Mouse (Mus musculus) MEL (cell line): ENCODE measurements at regions not wholly inside any gene's neighbourhood (a gene's known extent, or its start where the extent isn't known, plus 50 kb on each side); places are given as distances from the start of the nearest gene placed in this dataset.

Source experiments
- DNase-seq: peaks from one replicate; pipeline ENCODE4 v3.0.0; 2011; ENCODE audit warnings: low read depth, low spot score
- H3K27ac ChIP-seq: 2 replicates; pipeline ENCODE4 v1.5.1; 2012; ENCODE audit warnings: low read depth, mild to moderate bottlenecking, control low read depth, low read length, moderate library complexity; ENCODE audit not compliant: control insufficient read depth
- H3K27me3 ChIP-seq, 2 experiments: fragments of 150-350 bp in 1 of 2; sonication (generic) in 1 of 2; 2 replicates each; pipeline ENCODE4 v1.6.1; 2012; ENCODE audit warnings: low read length in 2 of 2, mild to moderate bottlenecking in 2 of 2, improper control_type of control experiment in 1 of 2, moderate library complexity in 1 of 2; ENCODE audit not compliant: insufficient read depth in 2 of 2, control insufficient read depth in 1 of 2
- H3K36me3 ChIP-seq, 2 experiments: 2 replicates each; pipeline ENCODE4 v1.6.1; 2012 to 2014; ENCODE audit warnings: low read length in 2 of 2, improper control_type of control experiment in 1 of 2, inconsistent platforms in 1 of 2, mild to moderate bottlenecking in 1 of 2; ENCODE audit not compliant: insufficient read depth in 2 of 2, control insufficient read depth in 1 of 2
- H3K4me1 ChIP-seq, 2 experiments: fragments of 150-350 bp in 1 of 2; sonication (generic) in 1 of 2; 2 replicates each; pipeline ENCODE4 v1.6.1; 2012; ENCODE audit warnings: low read length in 2 of 2, improper control_type of control experiment in 1 of 2, mild to moderate bottlenecking in 1 of 2; ENCODE audit not compliant: insufficient read depth in 2 of 2, control insufficient read depth in 1 of 2
- H3K4me3 ChIP-seq, 2 experiments: fragments of 150-350 bp in 1 of 2; sonication (generic) in 1 of 2; 2 replicates each; pipeline ENCODE4 v1.5.1; 2012; ENCODE audit warnings: low read depth in 2 of 2, low read length in 2 of 2, mild to moderate bottlenecking in 2 of 2, moderate library complexity in 2 of 2, control low read depth in 1 of 2, improper control_type of control experiment in 1 of 2; ENCODE audit not compliant: control insufficient read depth in 1 of 2, insufficient read depth in 1 of 2
- H3K79me2 ChIP-seq: 2 replicates; pipeline ENCODE4 v1.6.1; 2012; ENCODE audit warnings: mild to moderate bottlenecking, low read length, moderate library complexity; ENCODE audit not compliant: control insufficient read depth, poor library complexity, insufficient read depth
- H3K9ac ChIP-seq: 2 replicates; pipeline ENCODE4 v1.6.1; 2012; ENCODE audit warnings: low read depth, mild to moderate bottlenecking, control low read depth, low read length, moderate library complexity; ENCODE audit not compliant: control insufficient read depth, poor library complexity, severe bottlenecking
- H3K9me3 ChIP-seq: fragments of 150-350 bp; sonication (generic); replicated peaks from 2 replicates; pipeline ENCODE4 v1.6.1; 2012; ENCODE audit warnings: mild to moderate bottlenecking, low read length, improper control_type of control experiment, moderate library complexity; ENCODE audit not compliant: insufficient read depth
- CTCF ChIP-seq, 3 experiments: IDR thresholded peaks in 2 of 3; conservative IDR thresholded peaks in 1 of 3; 2 replicates each; pipeline ENCODE4 v1.5.1; 2011 to 2012; ENCODE audit warnings: low read length in 3 of 3, low read depth in 2 of 3, mild to moderate bottlenecking in 2 of 3, improper control_type of control experiment in 1 of 3, inconsistent platforms in 1 of 3, mixed read lengths in 1 of 3, moderate library complexity in 1 of 3; ENCODE audit not compliant: control insufficient read depth in 1 of 3, insufficient read depth in 1 of 3, poor library complexity in 1 of 3, severe bottlenecking in 1 of 3
- E2F4 ChIP-seq: IDR thresholded peaks from 2 replicates; pipeline ENCODE4 v1.6.1; 2011; ENCODE audit warnings: low read depth, low read length, improper control_type of control experiment, borderline replicate concordance
- EP300 ChIP-seq, 2 experiments: IDR thresholded peaks; 2 replicates each; pipeline ENCODE4 v1.6.1; 2011; ENCODE audit warnings: improper control_type of control experiment in 2 of 2, low read length in 2 of 2, low read depth in 1 of 2, mild to moderate bottlenecking in 1 of 2
- ETS1 ChIP-seq: IDR thresholded peaks from 2 replicates; pipeline ENCODE4 v1.6.1; 2012; ENCODE audit warnings: low read depth, mild to moderate bottlenecking, inconsistent platforms, low read length, improper control_type of control experiment, moderate library complexity
- GABPA ChIP-seq: IDR thresholded peaks from 2 replicates; pipeline ENCODE4 v1.6.1; 2012; ENCODE audit warnings: low read depth, mild to moderate bottlenecking, inconsistent platforms, low read length, improper control_type of control experiment, moderate library complexity
- HCFC1 ChIP-seq: IDR thresholded peaks from 2 replicates; pipeline ENCODE4 v1.6.1; 2012; ENCODE audit warnings: low read depth, mild to moderate bottlenecking, inconsistent platforms, low read length, improper control_type of control experiment, moderate library complexity
- MAFK ChIP-seq: IDR thresholded peaks from 2 replicates; pipeline ENCODE4 v1.6.1; 2011; ENCODE audit warnings: low read depth, mild to moderate bottlenecking, low read length, improper control_type of control experiment, borderline replicate concordance
- MAZ ChIP-seq: IDR thresholded peaks from 2 replicates; pipeline ENCODE4 v1.6.1; 2012; ENCODE audit warnings: low read depth, mild to moderate bottlenecking, inconsistent platforms, low read length, improper control_type of control experiment
- MYB ChIP-seq: IDR thresholded peaks from 2 replicates; pipeline ENCODE4 v1.6.1; 2011; ENCODE audit warnings: mild to moderate bottlenecking, low read depth, low read length, improper control_type of control experiment
- MYC ChIP-seq: IDR thresholded peaks from 2 replicates; pipeline ENCODE4 v1.6.1; 2011; ENCODE audit warnings: low read depth, mild to moderate bottlenecking, low read length, improper control_type of control experiment, moderate library complexity
- POLR2AphosphoS5 ChIP-seq: IDR thresholded peaks from 2 replicates; pipeline ENCODE4 v1.6.1; 2012; ENCODE audit warnings: low read depth, borderline replicate concordance, mild to moderate bottlenecking, inconsistent platforms, low read length, moderate library complexity, mixed read lengths
- RAD21 ChIP-seq: IDR thresholded peaks from 2 replicates; pipeline ENCODE4 v1.6.1; 2011; ENCODE audit warnings: mild to moderate bottlenecking, low read depth, low read length, improper control_type of control experiment
- RCOR1 ChIP-seq: IDR thresholded peaks from 2 replicates; pipeline ENCODE4 v1.6.1; 2012; ENCODE audit warnings: low read depth, mild to moderate bottlenecking, inconsistent platforms, low read length, improper control_type of control experiment
- TCF12 ChIP-seq: IDR thresholded peaks from 2 replicates; pipeline ENCODE4 v1.6.1; 2014; ENCODE audit warnings: low read depth, mild to moderate bottlenecking, inconsistent platforms, low read length, improper control_type of control experiment, moderate library complexity
- UBTF ChIP-seq: IDR thresholded peaks from 2 replicates; pipeline ENCODE4 v1.6.1; 2012; ENCODE audit warnings: low read depth, mild to moderate bottlenecking, inconsistent platforms, low read length, improper control_type of control experiment, moderate library complexity, borderline replicate concordance; ENCODE audit not compliant: insufficient read depth
- ZC3H11A ChIP-seq: IDR thresholded peaks from 2 replicates; pipeline ENCODE4 v1.6.1; 2012; ENCODE audit warnings: low read depth, mild to moderate bottlenecking, inconsistent platforms, low read length, improper control_type of control experiment
- ZKSCAN1 ChIP-seq: IDR thresholded peaks from 2 replicates; pipeline ENCODE4 v1.6.1; 2012; ENCODE audit warnings: low read depth, mild to moderate bottlenecking, inconsistent platforms, low read length, improper control_type of control experiment, moderate library complexity
- ZMIZ1 ChIP-seq: IDR thresholded peaks from 2 replicates; pipeline ENCODE4 v1.6.1; 2012; ENCODE audit warnings: low read depth, mild to moderate bottlenecking, inconsistent platforms, low read length, improper control_type of control experiment, moderate library complexity
- ZNF384 ChIP-seq: IDR thresholded peaks from 2 replicates; pipeline ENCODE4 v1.6.1; 2012; ENCODE audit warnings: low read depth, mild to moderate bottlenecking, inconsistent platforms, low read length, improper control_type of control experiment

GRCm38 (mm10) chr6:14063735-14064134 lies 192.4 kb upstream of the 2610001J05Rik start:
- no peak for DNase-seq
- TF ChIP-seq MYC (no peak), HCFC1 (no peak), RCOR1 (no peak), POLR2AphosphoS5 (no peak), MAFK (no peak), UBTF (no peak), E2F4 (no peak), ETS1 (no peak), CTCF (IDR thresholded peaks at IDR 0.05 in 2 of 3, conservative IDR thresholded peaks at IDR 0.05 in 1 of 3; ENCODE audit: control insufficient read depth in 1 of 3, insufficient read depth in 1 of 3, low read depth in 2 of 3, low read length in 3 of 3, poor library complexity in 1 of 3, severe bottlenecking in 1 of 3) (no peak), ZNF384 (no peak), ZKSCAN1 (no peak), MAZ (no peak), TCF12 (no peak), RAD21 (no peak), ZC3H11A (no peak), GABPA (no peak), ZMIZ1 (no peak)
- Histone ChIP-seq H3K27ac (no peak overlapping the region), H3K79me2 (no peaks in the 10 kb centered on the region), H3K36me3 (no peaks in the 10 kb centered on the region), H3K27me3 (no peaks in the 10 kb centered on the region), H3K9ac (no peak overlapping the region), H3K4me1 (no peaks in the 10 kb centered on the region), H3K9me3 (no peaks in the 10 kb centered on the region), H3K4me3 (no peak overlapping the region)

GRCm38 (mm10) chr6:14046560-14046959 lies 175.2 kb upstream of the 2610001J05Rik start:
- Histone ChIP-seq H3K9ac (no peak overlapping the region), H3K27me3 (no peaks in the 10 kb centered on the region), H3K36me3 (no peaks in the 10 kb centered on the region), H3K79me2 (no peaks in the 10 kb centered on the region), H3K27ac (no peak overlapping the region), H3K4me3 (no peak overlapping the region), H3K9me3 (no peaks in the 10 kb centered on the region), H3K4me1 (peaks cover 0 to 3% of the 10 kb centered on the region in 2 experiments; a peak in 1 of 4 replicates)
- TF ChIP-seq MYB (no peak), EP300 (IDR thresholded peaks at IDR 0.05; ENCODE audit: low read depth in 1 of 2, low read length in 2 of 2) (peak in 1 of 2 experiments; percentile 56; a peak in 1 of 4 replicates)
- peak; percentile 67 for DNase-seq
